Mouse (Mus musculus) intestine, embryonic 16.5 days (tissue): ENCODE results near the gene Rundc3a. TPM values are rescaled to one million over a fixed set of nuclear protein-coding genes. Genes with fewer than 3 reads are reported as not detected.

Source experiments
- ATAC-seq: fragments of 200-750 bp; cut with Nextera tagmentation; 2 replicates; pipeline ENCODE4 v1.8.0; 2017; ENCODE audit warnings: moderate TSS enrichment, moderate library complexity
- H3K27ac ChIP-seq: fragments of 300-500 bp; sonication (generic); 2 replicates; pipeline ENCODE4 v1.5.1; 2014; ENCODE audit warnings: mild to moderate bottlenecking, low read length
- H3K27me3 ChIP-seq: fragments of 300-500 bp; sonication (generic); replicated peaks from 2 replicates; pipeline ENCODE4 v1.6.1; 2014; ENCODE audit warnings: low read length, control low read depth, mixed read lengths; ENCODE audit not compliant: control insufficient read depth, insufficient read depth
- H3K36me3 ChIP-seq: fragments of 300-500 bp; sonication (generic); 2 replicates; pipeline ENCODE4 v1.6.1; 2014; ENCODE audit warnings: low read length, control low read depth; ENCODE audit not compliant: control insufficient read depth, insufficient read depth
- H3K4me1 ChIP-seq: fragments of 300-500 bp; sonication (generic); 2 replicates; pipeline ENCODE4 v1.6.1; 2014; ENCODE audit warnings: low read length, control low read depth, mixed read lengths; ENCODE audit not compliant: control insufficient read depth, insufficient read depth
- H3K4me2 ChIP-seq: fragments of 300-500 bp; sonication (generic); 2 replicates; pipeline ENCODE4 v1.6.1; 2014; ENCODE audit warnings: low read depth, low read length, control low read depth
- H3K4me3 ChIP-seq: fragments of 300-500 bp; sonication (generic); 2 replicates; pipeline ENCODE4 v1.5.1; 2014; ENCODE audit warnings: mild to moderate bottlenecking, low read length
- H3K9ac ChIP-seq: fragments of 300-500 bp; sonication (generic); 2 replicates; pipeline ENCODE4 v1.6.1; 2014; ENCODE audit warnings: low read depth, low read length
- H3K9me3 ChIP-seq: fragments of 300-500 bp; sonication (generic); 2 replicates; pipeline ENCODE4 v1.6.1; 2016; ENCODE audit warnings: low read length, control low read depth; ENCODE audit not compliant: control insufficient read depth
- WGBS: fragments of 180-500 bp; shearing (Covaris S2); extraction: QIAGEN DNeasy Blood & Tissue Kit; methylation state at CpG from one replicate; pipeline ENCODE4 v1.1.7; 2014; 5-methylcytosine and 5-hydroxymethylcytosine counted together
- polyA plus RNA-seq: library from polyadenylated mRNA; unstranded; fragments of >200 nt; fragmentation: Nextera tagmentation; extraction: Ambion mirVana; gene quantifications from 2 replicates; pipeline ENCODE4 v1.2.1, GENCODE M21; 2015

Rundc3a gene
- polyA plus RNA-seq, 1 experiment from 2014 or later: 6.0 TPM

GRCm38 (mm10) chr11:102411061-102411460 is 17.9 kb downstream of the Rundc3a start:
- peaks cover 15% of the 10 kb centered on the region for H3K4me1 ChIP-seq
- H3K4me2 ChIP-seq: no peak overlapping the region
- H3K36me3 ChIP-seq: no peaks in the 10 kb centered on the region
- ATAC-seq: no peak
- H3K9ac ChIP-seq: no peak overlapping the region
- 78% methylated on average over 3 of the region's 3 CpGs for WGBS
- no peaks in the 10 kb centered on the region for H3K27me3 ChIP-seq
- H3K27ac ChIP-seq: no peak overlapping the region
- H3K4me3 ChIP-seq: no peak overlapping the region
- H3K9me3 ChIP-seq: no peaks in the 10 kb centered on the region

GRCm38 (mm10) chr11:102411704-102412103 is 18.5 kb downstream of the Rundc3a start:
- H3K4me2 ChIP-seq: no peak overlapping the region; the same call in 1 of the 2 replicates
- H3K9ac ChIP-seq: no peak overlapping the region
- no peaks in the 10 kb centered on the region for H3K9me3 ChIP-seq
- H3K27ac ChIP-seq: no peak overlapping the region
- no peak overlapping the region for H3K4me3 ChIP-seq
- 5% methylated on average over 11 of the region's 11 CpGs for WGBS
- H3K27me3 ChIP-seq: no peaks in the 10 kb centered on the region
- H3K36me3 ChIP-seq: no peaks in the 10 kb centered on the region
- H3K4me1 ChIP-seq: peaks cover 9% of the 10 kb centered on the region
- ATAC-seq: no peak

GRCm38 (mm10) chr11:102413059-102413458 is 19.9 kb downstream of the Rundc3a start:
- 78% methylated on average over 8 of the region's 8 CpGs for WGBS
- Histone ChIP-seq H3K36me3 (no peaks in the 10 kb centered on the region), H3K9me3 (no peaks in the 10 kb centered on the region), H3K4me1 (peaks cover 9% of the 10 kb centered on the region), H3K4me2 (no peak overlapping the region), H3K4me3 (no peak overlapping the region), H3K27me3 (no peaks in the 10 kb centered on the region), H3K9ac (no peak overlapping the region), H3K27ac (no peak overlapping the region)
- no peak for ATAC-seq

GRCm38 (mm10) chr11:102415034-102415802 is 22.0 kb downstream of the Rundc3a start:
- no peaks in the 10 kb centered on the region for H3K9me3 ChIP-seq
- H3K9ac ChIP-seq: no peak overlapping the region
- no peak for ATAC-seq
- H3K4me3 ChIP-seq: no peak overlapping the region
- H3K27ac ChIP-seq: no peak overlapping the region
- no peak overlapping the region for H3K4me2 ChIP-seq
- H3K27me3 ChIP-seq: no peaks in the 10 kb centered on the region
- no peaks in the 10 kb centered on the region for H3K36me3 ChIP-seq
- no peaks in the 10 kb centered on the region for H3K4me1 ChIP-seq
- WGBS: 66% methylated on average over 10 of the region's 10 CpGs

- Histone ChIP-seq H3K9ac (no peak overlapping the region), H3K9me3 (no peaks in the 10 kb centered on the region), H3K4me3 (no peak overlapping the region), H3K4me2 (no peak overlapping the region), H3K4me1 (no peaks in the 10 kb centered on the region), H3K36me3 (no peaks in the 10 kb centered on the region), H3K27me3 (no peaks in the 10 kb centered on the region), H3K27ac (no peak overlapping the region)
- 85% methylated on average over 1 of the region's 1 CpGs for WGBS
- ATAC-seq: no peak
Measured at GRCm38 (mm10) chr11:102417160-102417559, 24.0 kb downstream of the Rundc3a start.

GRCm38 (mm10) chr11:102418887-102419286 is 25.7 kb downstream of the Rundc3a start:
- H3K4me3 ChIP-seq: no peak overlapping the region
- H3K27ac ChIP-seq: no peak overlapping the region
- no peaks in the 10 kb centered on the region for H3K36me3 ChIP-seq
- no peak for ATAC-seq
- no peaks in the 10 kb centered on the region for H3K9me3 ChIP-seq
- H3K4me2 ChIP-seq: no peak overlapping the region
- no peaks in the 10 kb centered on the region for H3K4me1 ChIP-seq
- H3K27me3 ChIP-seq: no peaks in the 10 kb centered on the region
- no peak overlapping the region for H3K9ac ChIP-seq

- no peaks in the 10 kb centered on the region for H3K4me1 ChIP-seq
- ATAC-seq: no peak
- no peak overlapping the region for H3K27ac ChIP-seq
- 43% methylated on average over 8 of the region's 8 CpGs for WGBS
- H3K9me3 ChIP-seq: no peaks in the 10 kb centered on the region
- H3K36me3 ChIP-seq: no peaks in the 10 kb centered on the region
- H3K9ac ChIP-seq: no peak overlapping the region
- H3K4me2 ChIP-seq: no peak overlapping the region
- H3K4me3 ChIP-seq: no peak overlapping the region
- no peaks in the 10 kb centered on the region for H3K27me3 ChIP-seq
Measured at GRCm38 (mm10) chr11:102421559-102421958, 28.4 kb downstream of the Rundc3a start.

GRCm38 (mm10) chr11:102424666-102425065 is 31.5 kb downstream of the Rundc3a start:
- no peak for ATAC-seq
- no peaks in the 10 kb centered on the region for H3K36me3 ChIP-seq
- no peaks in the 10 kb centered on the region for H3K27me3 ChIP-seq
- no peak overlapping the region for H3K4me3 ChIP-seq
- H3K9me3 ChIP-seq: no peaks in the 10 kb centered on the region
- H3K27ac ChIP-seq: no peak overlapping the region
- H3K9ac ChIP-seq: no peak overlapping the region
- peaks cover 5% of the 10 kb centered on the region for H3K4me1 ChIP-seq
- no peak overlapping the region for H3K4me2 ChIP-seq
- WGBS: 79% methylated on average over 6 of the region's 6 CpGs

- no peak overlapping the region for H3K9ac ChIP-seq
- H3K27me3 ChIP-seq: no peaks in the 10 kb centered on the region
- WGBS: 79% methylated on average over 8 of the region's 8 CpGs
- no peak overlapping the region for H3K27ac ChIP-seq
- no peak overlapping the region for H3K4me3 ChIP-seq
- peaks cover 7% of the 10 kb centered on the region for H3K4me1 ChIP-seq
- H3K4me2 ChIP-seq: no peak overlapping the region
- no peak for ATAC-seq
- no peaks in the 10 kb centered on the region for H3K36me3 ChIP-seq
- no peaks in the 10 kb centered on the region for H3K9me3 ChIP-seq
Measured at GRCm38 (mm10) chr11:102425555-102426316, 32.5 kb downstream of the Rundc3a start.
